Comparison of ENCODE assay signal across 8 mouse cellular contexts in genomic region chr14:72601381-72602305, GRCm38 (mm10).
DNase-seq lines count a peak whose midpoint lies in the region; ATAC-seq and TF ChIP-seq lines count a peak whose summit lies in the region.

No protein-coding gene starts in this region.

- DNase-seq in kidney, adult 2 months: peak; percentile 14
- DNase-seq in kidney, postnatal 36 days: no peak
- peak; percentile 10 for DNase-seq in brain, adult 2 months (ENCODE audit: low read depth, low spot score)
- DNase-seq in midbrain, embryonic 11.5 days (ENCODE audit: low spot score, missing footprints): no peak
- no peak for DNase-seq in gastrocnemius, postnatal 14 days
- DNase-seq in frontal cortex, adult 2 months (ENCODE audit: extremely low spot score in 1 of 2, low spot score in 1 of 2): no peak

- H3K4me3 ChIP-seq in kidney, adult 2 months (ENCODE audit: insufficient read depth, low read depth, low read length): peak overlapping the region; percentile 22
- peak overlapping the region; percentile 51 for H3K4me3 ChIP-seq in hindbrain, embryonic 12.5 days
- peak overlapping the region; percentile 41 for H3K4me3 ChIP-seq in midbrain, embryonic 11.5 days (ENCODE audit: low read depth, low read length)

- no peak for ATAC-seq in hindbrain, embryonic 12.5 days (ENCODE audit: low FRiP score)
- ATAC-seq in midbrain, embryonic 11.5 days (ENCODE audit: low FRiP score): no peak
- ATAC-seq in activated CD4-positive, CD25-positive, alpha-beta regulatory T cell, adult 4 months: no peak

- intact Hi-C loops in gastrocnemius, postnatal 14 days (cut with DNase I; ENCODE audit: low total_unique reads): no loop called here

- peak overlapping the region; percentile 68 for H3K9ac ChIP-seq in hindbrain, embryonic 12.5 days
- peak overlapping the region; percentile 53; the same call in 1 of the 2 replicates for H3K9ac ChIP-seq in midbrain, embryonic 11.5 days (ENCODE audit: low read length)

- H3K36me3 ChIP-seq in kidney, adult 2 months (ENCODE audit: control insufficient read depth, insufficient read depth, low read length): no peaks in the 10 kb centered on the region; the same call in 1 of the 2 replicates
- peaks cover 3% of the 10 kb centered on the region; the same call in 1 of the 2 replicates for H3K36me3 ChIP-seq in hindbrain, embryonic 12.5 days
- H3K36me3 ChIP-seq in midbrain, embryonic 11.5 days (ENCODE audit: control insufficient read depth, insufficient read depth, low read length): no peaks in the 10 kb centered on the region

- H3K27ac ChIP-seq in kidney, adult 2 months (ENCODE audit: insufficient read depth, low read depth, low read length): no peak overlapping the region
- H3K27ac ChIP-seq in hindbrain, embryonic 12.5 days: no peak overlapping the region
- H3K27ac ChIP-seq in midbrain, embryonic 11.5 days (ENCODE audit: low read depth, low read length): no peak overlapping the region

- H3K4me2 ChIP-seq in hindbrain, embryonic 12.5 days (replicated peaks): peak overlapping the region; percentile 69
- peak overlapping the region; percentile 61 for H3K4me2 ChIP-seq in midbrain, embryonic 11.5 days

- 35% methylated on average over 5 of the region's 5 CpGs for WGBS in kidney, adult 2 months
- 61% methylated on average over 5 of the region's 5 CpGs for WGBS in hindbrain, embryonic 12.5 days
- 71% methylated on average over 5 of the region's 5 CpGs for WGBS in midbrain, embryonic 11.5 days

- TF ChIP-seq POLR2A in kidney, adult 2 months (IDR thresholded peaks at IDR 0.05; ENCODE audit: low read depth, low read length): no peak

- TF ChIP-seq CTCF in kidney, adult 2 months (conservative IDR thresholded peaks at IDR 0.05; ENCODE audit: insufficient read depth, insufficient read length, low read depth, low read length): no peak

- peaks cover 10% of the 10 kb centered on the region for H3K4me1 ChIP-seq in kidney, adult 2 months (ENCODE audit: control insufficient read depth, insufficient read depth, low read length)
- peaks cover 16% of the 10 kb centered on the region for H3K4me1 ChIP-seq in hindbrain, embryonic 12.5 days
- peaks cover 11% of the 10 kb centered on the region for H3K4me1 ChIP-seq in midbrain, embryonic 11.5 days (ENCODE audit: control insufficient read depth, insufficient read depth, low read length)

- no peaks in the 10 kb centered on the region for H3K27me3 ChIP-seq in kidney, adult 2 months (replicated peaks; ENCODE audit: control insufficient read depth, insufficient read depth, low read length)
- H3K27me3 ChIP-seq in hindbrain, embryonic 12.5 days: no peaks in the 10 kb centered on the region
- no peaks in the 10 kb centered on the region for H3K27me3 ChIP-seq in midbrain, embryonic 11.5 days (ENCODE audit: control insufficient read depth, insufficient read depth, low read length)

- H3K9me3 ChIP-seq in hindbrain, embryonic 12.5 days (replicated peaks): no peaks in the 10 kb centered on the region
- no peaks in the 10 kb centered on the region for H3K9me3 ChIP-seq in midbrain, embryonic 11.5 days (ENCODE audit: control insufficient read depth, low read length)

Comparison
In these comparisons a context has a peak if more than half of its experiments do, and no peak if none do; other contexts are left out.
1. DNase-seq: peak in kidney, adult 2 months (single experiment) and brain, adult 2 months (single experiment); none in kidney, postnatal 36 days (0 of 2), midbrain, embryonic 11.5 days (single experiment), gastrocnemius, postnatal 14 days (single experiment) and frontal cortex, adult 2 months (0 of 2).
2. Peak in every context shown above with its lines, with median percentiles within 50 percentile points of each other: H3K4me3 ChIP-seq.